Mouse (Mus musculus) CD8-positive naive resting alpha-beta T cell, adult 2 months (primary cell): ENCODE measurements around the gene Casr.

ENCODE experiments used
- DNase-seq, 2 experiments: peaks; one replicate each; pipeline ENCODE4 v3.0.0; 2022; ENCODE audit warnings: low read depth in 2 of 2, low spot score in 2 of 2

Gene Casr

GRCm38 (mm10) chr16:36561386-36562338, at the start of gene Casr:
Gene Casr, minus strand, starts transcription at chr16:36562141.
- DNase-seq, result no peak

- DNase-seq, result no peak
These were observed 40.7 kb upstream of the Casr start for GRCm38 (mm10) chr16:36602632-36603031.

GRCm38 (mm10) chr16:36598265-36598664, 36.3 kb upstream of the Casr start:
- DNase-seq, result peak in 1 of 2 experiments; percentile 6

GRCm38 (mm10) chr16:36596671-36597410, 34.9 kb upstream of the Casr start:
- DNase-seq, result no peak

- DNase-seq, result no peak
These were observed 28.0 kb upstream of the Casr start for GRCm38 (mm10) chr16:36589898-36590297.

GRCm38 (mm10) chr16:36587971-36588370, 26.0 kb upstream of the Casr start:
- DNase-seq, result peak in 1 of 2 experiments; percentile 15

- no peak for DNase-seq
These were observed 20.1 kb upstream of the Casr start for GRCm38 (mm10) chr16:36582073-36582472.

GRCm38 (mm10) chr16:36571942-36572341, 10.0 kb upstream of the Casr start:
- no peak for DNase-seq

GRCm38 (mm10) chr16:36559573-36559972, 2.4 kb downstream of the Casr start:
- no peak for DNase-seq

GRCm38 (mm10) chr16:36555672-36556165, 6.2 kb downstream of the Casr start:
- no peak for DNase-seq

GRCm38 (mm10) chr16:36553624-36554023, 8.3 kb downstream of the Casr start:
- no peak for DNase-seq

GRCm38 (mm10) chr16:36545333-36545732, 16.6 kb downstream of the Casr start:
- no peak for DNase-seq

- no peak for DNase-seq
These were observed 18.9 kb downstream of the Casr start for GRCm38 (mm10) chr16:36543091-36543490.

GRCm38 (mm10) chr16:36540834-36541233, 21.1 kb downstream of the Casr start:
- no peak for DNase-seq

GRCm38 (mm10) chr16:36532981-36533687, 28.8 kb downstream of the Casr start:
- DNase-seq, result no peak

GRCm38 (mm10) chr16:36532046-36532445, 29.9 kb downstream of the Casr start:
- DNase-seq, result no peak

- DNase-seq, result no peak
These were observed 30.3 kb downstream of the Casr start for GRCm38 (mm10) chr16:36531630-36532029.

GRCm38 (mm10) chr16:36530566-36531552, 31.1 kb downstream of the Casr start:
- DNase-seq, result no peak

GRCm38 (mm10) chr16:36528822-36529221, 33.1 kb downstream of the Casr start:
- DNase-seq, result no peak
